Mouse (Mus musculus): ENCODE measurements around the gene Rere. TPM values are rescaled to one million over a fixed set of nuclear protein-coding genes. Genes with fewer than 3 reads are reported as not detected.

Rere gene
- polyA plus RNA-seq, 1 experiment = 61.3 TPM

GRCm38 (mm10) chr4:150347387-150347672, 65.9 kb downstream of the Rere start:
- Histone ChIP-seq H3K4me3 (replicated peaks; ENCODE audit: control insufficient read depth, low read depth, low read length) (no peak overlapping the region), H3K27ac (ENCODE audit: control insufficient read depth, insufficient read depth, low read depth, low read length, poor library complexity) (no peak overlapping the region), H3K4me1 (ENCODE audit: control insufficient read depth, insufficient read depth, low read length) (no peaks in the 10 kb centered on the region; the same call in 1 of the 2 replicates)
- TF ChIP-seq POLR2A (IDR thresholded peaks at IDR 0.05; ENCODE audit: borderline replicate concordance, control insufficient read depth, low read depth, low read length) (no peak), CTCF (IDR thresholded peaks at IDR 0.05; ENCODE audit: control insufficient read depth, insufficient read depth, low read length) (no peak)
- WGBS = 19% methylated on average over 2 of the region's 2 CpGs

GRCm38 (mm10) chr4:150349680-150350101, 68.2 kb downstream of the Rere start:
- WGBS = 7% methylated on average over 6 of the region's 6 CpGs

GRCm38 (mm10) chr4:150351419-150352075, 70.1 kb downstream of the Rere start:
- H3K27ac ChIP-seq (ENCODE audit: control insufficient read depth, insufficient read depth, low read depth, low read length, poor library complexity) = no peak overlapping the region
- H3K4me3 ChIP-seq (replicated peaks; ENCODE audit: control insufficient read depth, low read depth, low read length) = no peak overlapping the region
- H3K4me1 ChIP-seq (ENCODE audit: control insufficient read depth, insufficient read depth, low read length) = no peaks in the 10 kb centered on the region; the same call in 1 of the 2 replicates
- TF ChIP-seq POLR2A (IDR thresholded peaks at IDR 0.05; ENCODE audit: borderline replicate concordance, control insufficient read depth, low read depth, low read length) = no peak
- TF ChIP-seq CTCF (IDR thresholded peaks at IDR 0.05; ENCODE audit: control insufficient read depth, insufficient read depth, low read length) = no peak
- WGBS = 35% methylated on average over 7 of the region's 7 CpGs

More at GRCm38 (mm10) chr4:150349680-150350101, 68.2 kb downstream of the Rere start:
- H3K4me3 ChIP-seq (replicated peaks; ENCODE audit: control insufficient read depth, low read depth, low read length) = no peak overlapping the region
- H3K4me1 ChIP-seq (ENCODE audit: control insufficient read depth, insufficient read depth, low read length) = no peaks in the 10 kb centered on the region; the same call in 1 of the 2 replicates
- TF ChIP-seq CTCF (IDR thresholded peaks at IDR 0.05; ENCODE audit: control insufficient read depth, insufficient read depth, low read length) (no peak), POLR2A (IDR thresholded peaks at IDR 0.05; ENCODE audit: borderline replicate concordance, control insufficient read depth, low read depth, low read length) (no peak)
- H3K27ac ChIP-seq (ENCODE audit: control insufficient read depth, insufficient read depth, low read depth, low read length, poor library complexity) = no peak overlapping the region

- Histone ChIP-seq H3K4me1 (ENCODE audit: control insufficient read depth, insufficient read depth, low read length) (no peaks in the 10 kb centered on the region; the same call in 1 of the 2 replicates), H3K27ac (ENCODE audit: control insufficient read depth, insufficient read depth, low read depth, low read length, poor library complexity) (no peak overlapping the region), H3K4me3 (replicated peaks; ENCODE audit: control insufficient read depth, low read depth, low read length) (no peak overlapping the region)
- WGBS = 78% methylated on average over 2 of the region's 2 CpGs
- TF ChIP-seq CTCF (IDR thresholded peaks at IDR 0.05; ENCODE audit: control insufficient read depth, insufficient read depth, low read length) (no peak), POLR2A (IDR thresholded peaks at IDR 0.05; ENCODE audit: borderline replicate concordance, control insufficient read depth, low read depth, low read length) (no peak)
Observed at GRCm38 (mm10) chr4:150352736-150353135, 71.3 kb downstream of the Rere start.

- no peak overlapping the region for H3K4me3 ChIP-seq (replicated peaks; ENCODE audit: control insufficient read depth, low read depth, low read length)
- no peaks in the 10 kb centered on the region; the same call in 1 of the 2 replicates for H3K4me1 ChIP-seq (ENCODE audit: control insufficient read depth, insufficient read depth, low read length)
- H3K27ac ChIP-seq (ENCODE audit: control insufficient read depth, insufficient read depth, low read depth, low read length, poor library complexity) = no peak overlapping the region
- TF ChIP-seq CTCF (IDR thresholded peaks at IDR 0.05; ENCODE audit: control insufficient read depth, insufficient read depth, low read length) = no peak
- TF ChIP-seq POLR2A (IDR thresholded peaks at IDR 0.05; ENCODE audit: borderline replicate concordance, control insufficient read depth, low read depth, low read length) = no peak
- 84% methylated on average over 7 of the region's 7 CpGs for WGBS
Observed at GRCm38 (mm10) chr4:150353376-150353900, 72.0 kb downstream of the Rere start.

- Histone ChIP-seq H3K27ac (ENCODE audit: control insufficient read depth, insufficient read depth, low read depth, low read length, poor library complexity) (no peak overlapping the region), H3K4me3 (replicated peaks; ENCODE audit: control insufficient read depth, low read depth, low read length) (no peak overlapping the region), H3K4me1 (ENCODE audit: control insufficient read depth, insufficient read depth, low read length) (no peaks in the 10 kb centered on the region)
- 79% methylated on average over 5 of the region's 5 CpGs for WGBS
- TF ChIP-seq CTCF (IDR thresholded peaks at IDR 0.05; ENCODE audit: control insufficient read depth, insufficient read depth, low read length) = no peak
Observed at GRCm38 (mm10) chr4:150355801-150356200, 74.4 kb downstream of the Rere start.

GRCm38 (mm10) chr4:150361986-150362691, 80.7 kb downstream of the Rere start:
- no peak for TF ChIP-seq CTCF (IDR thresholded peaks at IDR 0.05; ENCODE audit: control insufficient read depth, insufficient read depth, low read length)
- no peak for TF ChIP-seq POLR2A (IDR thresholded peaks at IDR 0.05; ENCODE audit: borderline replicate concordance, control insufficient read depth, low read depth, low read length)
- 60% methylated on average over 8 of the region's 8 CpGs for WGBS
- Histone ChIP-seq H3K4me3 (replicated peaks; ENCODE audit: control insufficient read depth, low read depth, low read length) (no peak overlapping the region), H3K4me1 (ENCODE audit: control insufficient read depth, insufficient read depth, low read length) (no peaks in the 10 kb centered on the region; the same call in 1 of the 2 replicates), H3K27ac (ENCODE audit: control insufficient read depth, insufficient read depth, low read depth, low read length, poor library complexity) (no peak overlapping the region)

GRCm38 (mm10) chr4:150362858-150363257, 81.4 kb downstream of the Rere start:
- Histone ChIP-seq H3K27ac (ENCODE audit: control insufficient read depth, insufficient read depth, low read depth, low read length, poor library complexity) (no peak overlapping the region), H3K4me1 (ENCODE audit: control insufficient read depth, insufficient read depth, low read length) (no peaks in the 10 kb centered on the region; the same call in 1 of the 2 replicates), H3K4me3 (replicated peaks; ENCODE audit: control insufficient read depth, low read depth, low read length) (no peak overlapping the region)
- TF ChIP-seq CTCF (IDR thresholded peaks at IDR 0.05; ENCODE audit: control insufficient read depth, insufficient read depth, low read length) = no peak
- no peak for TF ChIP-seq POLR2A (IDR thresholded peaks at IDR 0.05; ENCODE audit: borderline replicate concordance, control insufficient read depth, low read depth, low read length)
- 87% methylated on average over 5 of the region's 5 CpGs for WGBS

Data from bone marrow, adult 2 months (tissue).